Mouse (Mus musculus): ENCODE data around the gene Rbms3.

DNA sequence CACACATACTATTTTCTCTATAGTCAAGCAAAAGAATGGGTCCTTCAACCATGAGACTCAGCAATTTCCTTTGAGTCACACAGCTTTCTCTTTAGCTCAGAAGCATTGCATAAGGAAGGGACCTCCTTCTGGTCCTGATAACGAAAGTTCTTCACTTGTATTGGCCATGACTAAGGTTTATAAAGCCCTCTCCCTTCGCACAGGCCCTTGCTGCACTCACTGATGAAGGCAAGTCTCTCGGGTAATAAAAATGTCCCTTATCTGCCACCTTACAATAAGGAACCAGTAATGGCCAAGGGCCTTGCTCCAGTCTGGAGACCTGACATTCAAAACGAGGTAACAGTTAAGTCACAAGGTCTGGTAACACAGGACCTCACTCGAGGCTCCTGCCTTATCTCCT, 905.1 kb downstream of the Rbms3 start:
- TF ChIP-seq ZNF384 (IDR thresholded peaks at IDR 0.05; ENCODE audit: low read depth, low read length) = no peak
- TF ChIP-seq CHD2 (IDR thresholded peaks at IDR 0.05; ENCODE audit: low read depth, low read length) = no peak

Data from ES-E14 (cell line).